Mouse (Mus musculus) G1E (cell line): ENCODE data around the gene Ambra1. TPM values are rescaled to one million over a fixed set of nuclear protein-coding genes. Genes with fewer than 3 reads are reported as not detected.
A peak's percentile ranks its signal among the peaks of the same experiment; 100 is the strongest.

Experiments
- ATAC-seq: 2 replicates; pipeline ENCODE4 v1.8.0; 2016; ENCODE audit warnings: mild to moderate bottlenecking; ENCODE audit not compliant: insufficient number of reproducible peaks, poor library complexity, low FRiP score, severe bottlenecking; ENCODE audit errors: extremely low read depth
- DNase-seq: peaks from one replicate; pipeline ENCODE4 v3.0.0; 2012; ENCODE audit warnings: low spot score
- H3K27me3 ChIP-seq: 2 replicates; pipeline ENCODE4 v1.6.1; 2012; ENCODE audit warnings: mild to moderate bottlenecking, low read length, inconsistent platforms; ENCODE audit not compliant: insufficient read depth
- H3K36me3 ChIP-seq: replicated peaks from 2 replicates; pipeline ENCODE3; 2012; ENCODE audit warnings: mild to moderate bottlenecking, inconsistent platforms
- H3K4me1 ChIP-seq: 2 replicates; pipeline ENCODE4 v1.6.1; 2012; ENCODE audit warnings: low read depth, low read length, inconsistent platforms, mixed read lengths; ENCODE audit not compliant: insufficient read depth
- H3K4me3 ChIP-seq: 2 replicates; pipeline ENCODE4 v1.5.1; 2012; ENCODE audit warnings: low read depth, mild to moderate bottlenecking, inconsistent platforms, low read length, moderate library complexity, mixed read lengths
- H3K9me3 ChIP-seq: replicated peaks from 2 replicates; pipeline ENCODE4 v1.6.1; 2012; ENCODE audit warnings: inconsistent platforms
- CTCF ChIP-seq: IDR thresholded peaks from 2 replicates; pipeline ENCODE4 v1.5.1; 2012; ENCODE audit warnings: low read depth, low read length, inconsistent platforms, mixed read lengths
- GATA1 ChIP-seq: IDR thresholded peaks from 2 replicates; pipeline ENCODE4 v1.6.1; 2012; ENCODE audit warnings: borderline replicate concordance, low read length, inconsistent platforms, mixed read lengths
- GATA2 ChIP-seq: IDR thresholded peaks from 2 replicates; pipeline ENCODE4 v1.6.1; 2012; ENCODE audit warnings: low read depth, low read length, inconsistent platforms, borderline replicate concordance
- POLR2AphosphoS5 ChIP-seq: IDR thresholded peaks from 2 replicates; pipeline ENCODE4 v1.6.1; 2012; ENCODE audit warnings: low read depth, low read length, inconsistent platforms; ENCODE audit not compliant: insufficient replicate concordance
- TAL1 ChIP-seq: conservative IDR thresholded peaks from 2 replicates; pipeline ENCODE4 v1.6.1; 2012; ENCODE audit warnings: low read depth, low read length, inconsistent platforms, mixed read lengths
- polyA plus RNA-seq: library from polyadenylated mRNA; stranded (reverse); fragments of >175 nt; gene quantifications from 2 replicates; pipeline ENCODE4 v1.2.3, GENCODE M21; 2012
- total RNA-seq, 2 experiments: library from RNA; stranded (forward) in 1 of 2; stranded (reverse) in 1 of 2; fragments of 200-1000 nt in 1 of 2; fragments of >200 nt in 1 of 2; fragmentation: Nextera tagmentation in 1 of 2; gene quantifications; 2 replicates each; pipeline ENCODE4 v1.2.3; 2014 to 2017

Gene Ambra1
- total and polyA plus RNA-seq, 3 experiments = 14.3 to 64.0 (median 30.5) TPM

DNA sequence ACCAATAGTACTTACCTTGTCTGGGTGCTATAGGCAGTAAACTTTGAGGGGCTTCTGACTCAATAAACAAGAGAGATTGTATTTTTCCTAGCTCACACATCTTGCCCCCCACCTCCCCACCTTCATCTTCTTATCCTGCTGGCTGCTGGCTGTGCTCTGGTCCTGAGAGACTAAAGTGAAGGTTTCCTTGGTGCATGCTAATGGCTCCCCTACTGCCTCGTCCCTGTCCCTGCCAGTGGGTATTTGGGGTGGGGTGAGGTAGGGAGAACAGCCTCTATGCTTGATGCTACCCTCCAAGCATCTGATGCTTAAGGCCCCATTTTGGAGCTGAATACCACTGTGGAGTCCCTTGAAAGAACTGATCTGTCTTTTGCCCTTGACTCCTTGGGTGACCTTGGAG lies 194.8 kb downstream of the Ambra1 start:
- Histone ChIP-seq H3K9me3 (peaks cover 30% of the 10 kb centered on the region), H3K4me3 (no peak overlapping the region), H3K36me3 (peaks cover under 1% of the 10 kb centered on the region), H3K4me1 (peaks cover 23% of the 10 kb centered on the region), H3K27me3 (peaks cover 55% of the 10 kb centered on the region)
- ATAC-seq = no peak
- TF ChIP-seq GATA1 (no peak), CTCF (no peak), GATA2 (no peak), POLR2AphosphoS5 (no peak), TAL1 (no peak)
- DNase-seq = no peak

DNA sequence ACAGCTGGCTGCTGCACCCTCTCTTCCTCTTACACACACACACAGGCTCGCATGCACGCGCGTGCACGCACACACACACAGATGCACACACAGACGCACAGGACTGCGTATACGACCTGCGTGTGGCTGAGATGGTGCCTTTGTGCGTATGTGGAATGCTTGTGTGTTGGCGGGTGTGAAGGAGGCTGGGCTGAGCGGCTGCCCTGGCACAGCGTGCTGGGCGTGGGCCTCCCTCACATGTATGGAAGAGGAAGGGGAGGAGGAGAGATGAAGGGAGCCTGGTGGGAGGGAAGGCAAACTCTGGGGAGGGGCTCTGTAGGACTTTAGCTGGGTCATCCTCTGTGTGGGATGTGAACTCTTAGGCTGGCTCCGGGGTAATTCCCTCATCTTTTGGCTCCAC lies 195.5 kb downstream of the Ambra1 start:
- Histone ChIP-seq H3K4me3 (no peak overlapping the region), H3K9me3 (peaks cover 30% of the 10 kb centered on the region), H3K4me1 (peaks cover 25% of the 10 kb centered on the region), H3K36me3 (peaks cover 6% of the 10 kb centered on the region), H3K27me3 (peaks cover 55% of the 10 kb centered on the region)
- DNase-seq (no peak), ATAC-seq (no peak)
- TF ChIP-seq TAL1 (no peak), GATA1 (no peak), GATA2 (no peak), POLR2AphosphoS5 (no peak), CTCF (no peak)

DNA sequence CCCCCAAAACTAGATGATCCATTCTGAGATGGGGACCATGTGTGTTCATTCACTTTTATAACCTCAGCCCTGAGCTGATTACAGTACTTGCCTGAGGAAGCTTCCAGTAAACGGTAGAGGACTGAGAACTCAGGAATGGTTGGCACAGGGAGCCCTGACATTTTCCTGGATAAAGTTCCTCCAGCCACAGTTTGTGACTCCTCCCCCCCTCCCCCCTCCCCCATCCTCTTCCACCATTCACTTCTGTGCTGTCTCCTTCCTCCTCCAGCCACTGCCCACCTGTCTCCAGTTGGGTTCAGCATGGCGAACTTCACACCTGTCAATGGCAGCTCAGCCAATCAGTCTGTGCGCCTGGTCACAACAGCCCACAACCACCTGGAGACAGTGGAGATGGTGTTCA lies 197.0 kb downstream of the Ambra1 start, which contains the start of gene Chrm4:
Gene Chrm4 (plus strand): TSS at position 301 of the 400 bp plus-strand sequence.
- TF ChIP-seq TAL1 = no peak
- TF ChIP-seq POLR2AphosphoS5 = no peak
- TF ChIP-seq CTCF = no peak
- no peak for TF ChIP-seq GATA2
- TF ChIP-seq GATA1 = no peak
- peaks cover 19% of the 10 kb centered on the region for H3K36me3 ChIP-seq
- no peak for ATAC-seq
- no peak for DNase-seq
- peaks cover 21% of the 10 kb centered on the region for H3K9me3 ChIP-seq
- H3K4me3 ChIP-seq = peak within 1 kb of the TSS; percentile 14; the same call in 1 of the 2 replicates
- H3K27me3 ChIP-seq = peaks cover 58% of the 10 kb centered on the region
- H3K4me1 ChIP-seq = peaks cover 41% of the 10 kb centered on the region

DNA sequence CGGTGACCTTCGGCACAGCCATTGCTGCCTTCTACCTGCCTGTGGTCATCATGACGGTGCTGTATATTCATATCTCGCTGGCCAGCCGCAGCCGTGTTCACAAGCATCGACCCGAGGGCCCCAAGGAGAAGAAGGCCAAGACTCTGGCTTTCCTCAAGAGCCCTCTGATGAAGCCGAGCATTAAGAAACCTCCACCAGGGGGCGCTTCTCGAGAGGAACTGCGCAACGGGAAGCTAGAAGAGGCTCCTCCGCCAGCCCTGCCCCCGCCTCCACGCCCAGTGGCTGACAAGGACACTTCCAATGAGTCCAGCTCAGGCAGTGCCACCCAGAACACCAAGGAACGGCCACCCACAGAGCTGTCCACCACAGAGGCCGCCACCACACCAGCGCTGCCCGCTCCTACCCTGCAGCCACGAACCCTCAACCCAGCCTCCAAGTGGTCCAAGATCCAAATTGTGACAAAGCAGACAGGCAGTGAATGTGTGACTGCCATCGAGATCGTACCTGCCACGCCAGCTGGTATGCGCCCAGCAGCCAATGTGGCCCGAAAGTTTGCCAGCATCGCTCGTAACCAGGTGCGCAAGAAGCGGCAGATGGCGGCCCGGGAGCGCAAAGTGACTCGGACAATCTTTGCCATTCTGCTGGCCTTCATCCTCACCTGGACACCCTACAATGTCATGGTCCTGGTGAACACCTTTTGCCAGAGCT lies 198.0 kb downstream of the Ambra1 start:
- peaks cover 51% of the 10 kb centered on the region for H3K4me1 ChIP-seq
- peaks cover 51% of the 10 kb centered on the region for H3K27me3 ChIP-seq
- ATAC-seq (no peak), DNase-seq (peak; percentile 60)
- peaks cover 25% of the 10 kb centered on the region for H3K36me3 ChIP-seq
- TF ChIP-seq TAL1 = no peak
- TF ChIP-seq CTCF = peak; percentile 36
- peak overlapping the region; percentile 14; the same call in 1 of the 2 replicates for H3K4me3 ChIP-seq
- peaks cover 11% of the 10 kb centered on the region for H3K9me3 ChIP-seq

DNA sequence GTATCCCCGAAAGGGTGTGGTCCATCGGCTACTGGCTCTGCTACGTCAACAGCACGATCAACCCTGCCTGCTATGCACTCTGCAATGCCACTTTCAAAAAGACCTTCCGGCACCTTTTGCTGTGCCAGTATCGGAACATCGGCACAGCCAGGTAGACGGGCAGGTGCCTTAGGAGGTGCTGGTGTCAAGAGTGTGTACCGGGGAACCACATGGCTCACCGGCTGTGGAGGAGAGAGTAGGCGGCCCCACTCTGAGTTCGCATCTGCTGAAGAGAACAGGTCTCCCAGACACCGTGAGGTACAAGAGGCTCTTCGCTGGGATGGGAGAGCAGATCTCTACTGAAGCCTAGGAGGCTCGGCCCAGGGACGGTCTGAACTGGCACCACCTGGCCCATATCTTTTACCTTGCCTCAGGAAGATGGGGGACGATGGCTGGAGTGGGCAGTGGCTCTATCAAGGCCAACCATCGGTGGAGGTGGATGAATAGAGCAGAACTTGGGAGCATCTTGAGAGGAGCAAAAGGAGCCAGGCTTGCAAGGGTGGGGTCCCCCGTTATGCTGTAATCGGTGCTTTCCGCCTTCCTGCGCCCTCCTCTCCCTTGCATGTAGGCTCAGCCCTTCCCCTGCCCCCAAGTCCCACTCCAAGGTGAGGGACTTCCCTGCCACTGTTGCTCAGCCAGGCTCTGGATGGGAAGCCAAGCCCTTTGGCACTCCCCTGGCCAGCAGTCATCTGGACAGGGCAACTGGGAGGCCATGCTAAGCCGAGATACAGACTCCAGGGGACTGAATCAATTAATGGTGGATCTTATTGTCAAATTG lies 198.8 kb downstream of the Ambra1 start:
- ATAC-seq = no peak
- H3K4me1 ChIP-seq = peaks cover 58% of the 10 kb centered on the region

DNA sequence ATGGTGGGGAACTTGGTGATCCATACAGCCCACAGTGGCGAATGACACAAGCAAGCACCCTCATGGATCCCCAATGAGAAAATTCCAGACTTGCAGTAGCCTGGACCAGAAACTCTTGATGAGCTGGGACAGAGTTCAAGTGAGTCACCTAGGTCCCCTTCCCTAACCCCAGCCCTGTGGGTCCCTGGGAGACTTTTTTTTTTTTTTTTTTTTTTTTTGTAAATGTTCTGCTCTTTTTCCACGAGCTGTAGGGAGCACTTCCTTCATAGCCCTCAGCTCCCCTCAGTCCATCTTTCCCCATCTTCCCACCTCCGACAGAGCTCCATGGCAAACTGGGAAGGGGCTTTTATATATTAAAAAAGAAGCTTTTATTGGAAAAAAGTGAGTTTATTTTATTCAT lies 199.5 kb downstream of the Ambra1 start:
- no peaks in the 10 kb centered on the region for H3K9me3 ChIP-seq
- peaks cover 66% of the 10 kb centered on the region for H3K4me1 ChIP-seq
- TF ChIP-seq POLR2AphosphoS5 (no peak), GATA1 (no peak)
- ATAC-seq (no peak), DNase-seq (no peak)
- H3K36me3 ChIP-seq = peaks cover 40% of the 10 kb centered on the region
- H3K4me3 ChIP-seq = no peak overlapping the region
- H3K27me3 ChIP-seq = peaks cover 40% of the 10 kb centered on the region

More for the DNA sequence above, 198.8 kb downstream of the Ambra1 start:
- Histone ChIP-seq H3K9me3 (peaks cover 3% of the 10 kb centered on the region), H3K36me3 (peaks cover 33% of the 10 kb centered on the region), H3K27me3 (peaks cover 43% of the 10 kb centered on the region), H3K4me3 (no peak overlapping the region)
- peak; percentile 2 for DNase-seq
- no peak for TF ChIP-seq POLR2AphosphoS5
- no peak for TF ChIP-seq GATA2
- TF ChIP-seq CTCF = no peak
- no peak for TF ChIP-seq TAL1
- no peak for TF ChIP-seq GATA1
